Mouse (Mus musculus): ENCODE data around the gene Mdc1. TPM values are rescaled to one million over a fixed set of nuclear protein-coding genes. Genes with fewer than 3 reads are reported as not detected.

The Mdc1 gene
- polyA plus RNA-seq, 1 experiment from 2014 or later, result 2.7 TPM

- no peaks in the 10 kb centered on the region for H3K9me3 ChIP-seq (ENCODE audit: control insufficient read depth)
- no peaks in the 10 kb centered on the region for H3K27me3 ChIP-seq (replicated peaks; ENCODE audit: control insufficient read depth, insufficient read depth, low read length)
- no peak for TF ChIP-seq CTCF (IDR thresholded peaks at IDR 0.05; ENCODE audit: low read depth)
- H3K36me3 ChIP-seq (ENCODE audit: control insufficient read depth, insufficient read depth), result no peaks in the 10 kb centered on the region
- H3K27ac ChIP-seq (ENCODE audit: low read depth, low read length), result no peak overlapping the region
- WGBS, result 44% methylated on average over 6 of the region's 6 CpGs
- no peak for ATAC-seq
- no peaks in the 10 kb centered on the region for H3K4me1 ChIP-seq (replicated peaks; ENCODE audit: control insufficient read depth, insufficient read depth, low read length)
- H3K4me3 ChIP-seq (ENCODE audit: low read depth, low read length), result no peak overlapping the region
- H3K9ac ChIP-seq (ENCODE audit: low read depth, low read length), result no peak overlapping the region
- no peak overlapping the region for H3K4me2 ChIP-seq (replicated peaks; ENCODE audit: low read depth)
Observed at GRCm38 (mm10) chr17:35803020-35803419, 38.3 kb upstream of the Mdc1 start.

DNA sequence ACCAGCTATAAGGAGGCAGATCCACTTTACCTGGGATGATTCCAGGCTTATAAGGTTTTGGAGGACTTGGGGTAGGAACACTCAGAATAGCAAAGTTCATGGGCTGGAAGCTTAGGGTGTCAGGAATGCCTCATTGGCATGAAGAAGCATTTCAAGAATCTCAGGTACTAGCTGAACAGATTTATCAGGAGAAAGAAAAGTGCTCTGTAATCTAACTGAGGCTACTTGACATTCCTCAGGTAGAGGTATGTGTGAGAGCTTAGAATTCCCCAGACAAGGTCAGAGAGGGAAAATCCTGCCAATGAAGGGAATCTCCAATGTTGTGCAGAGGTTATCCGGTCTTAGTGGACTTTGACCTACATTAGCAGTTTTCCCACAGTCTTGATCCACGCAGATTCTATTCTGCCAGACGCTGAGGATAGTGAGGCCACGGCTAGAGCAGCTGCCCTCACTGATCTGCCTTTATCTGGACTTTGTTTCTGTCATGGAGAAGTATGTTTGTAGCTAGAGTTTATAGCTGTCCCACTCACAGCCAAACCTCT, 37.4 kb upstream of the Mdc1 start:
- Histone ChIP-seq H3K4me1 (replicated peaks; ENCODE audit: control insufficient read depth, insufficient read depth, low read length) (no peaks in the 10 kb centered on the region), H3K36me3 (ENCODE audit: control insufficient read depth, insufficient read depth) (no peaks in the 10 kb centered on the region), H3K4me3 (ENCODE audit: low read depth, low read length) (no peak overlapping the region), H3K27ac (ENCODE audit: low read depth, low read length) (no peak overlapping the region), H3K27me3 (replicated peaks; ENCODE audit: control insufficient read depth, insufficient read depth, low read length) (no peaks in the 10 kb centered on the region), H3K9me3 (ENCODE audit: control insufficient read depth) (no peaks in the 10 kb centered on the region), H3K9ac (ENCODE audit: low read depth, low read length) (no peak overlapping the region), H3K4me2 (replicated peaks; ENCODE audit: low read depth) (no peak overlapping the region)
- 21% methylated on average over 4 of the region's 4 CpGs for WGBS
- TF ChIP-seq CTCF (IDR thresholded peaks at IDR 0.05; ENCODE audit: low read depth), result no peak
- ATAC-seq, result peak; percentile 47; the same call in 1 of the 2 replicates

GRCm38 (mm10) chr17:35808073-35808472, 33.2 kb upstream of the Mdc1 start:
- H3K27ac ChIP-seq (ENCODE audit: low read depth, low read length), result no peak overlapping the region
- no peaks in the 10 kb centered on the region for H3K9me3 ChIP-seq (ENCODE audit: control insufficient read depth)
- H3K4me3 ChIP-seq (ENCODE audit: low read depth, low read length), result no peak overlapping the region
- WGBS, result 46% methylated on average over 9 of the region's 9 CpGs
- H3K27me3 ChIP-seq (replicated peaks; ENCODE audit: control insufficient read depth, insufficient read depth, low read length), result no peaks in the 10 kb centered on the region
- ATAC-seq, result no peak
- H3K4me1 ChIP-seq (replicated peaks; ENCODE audit: control insufficient read depth, insufficient read depth, low read length), result no peaks in the 10 kb centered on the region
- no peak overlapping the region for H3K4me2 ChIP-seq (replicated peaks; ENCODE audit: low read depth)
- no peak for TF ChIP-seq CTCF (IDR thresholded peaks at IDR 0.05; ENCODE audit: low read depth)
- no peak overlapping the region for H3K9ac ChIP-seq (ENCODE audit: low read depth, low read length)
- H3K36me3 ChIP-seq (ENCODE audit: control insufficient read depth, insufficient read depth), result no peaks in the 10 kb centered on the region

- Histone ChIP-seq H3K9ac (ENCODE audit: low read depth, low read length) (no peak overlapping the region), H3K4me2 (replicated peaks; ENCODE audit: low read depth) (no peak overlapping the region), H3K36me3 (ENCODE audit: control insufficient read depth, insufficient read depth) (no peaks in the 10 kb centered on the region), H3K4me1 (replicated peaks; ENCODE audit: control insufficient read depth, insufficient read depth, low read length) (peaks cover 6% of the 10 kb centered on the region; the same call in 1 of the 2 replicates), H3K27ac (ENCODE audit: low read depth, low read length) (no peak overlapping the region), H3K4me3 (ENCODE audit: low read depth, low read length) (no peak overlapping the region), H3K9me3 (ENCODE audit: control insufficient read depth) (no peaks in the 10 kb centered on the region), H3K27me3 (replicated peaks; ENCODE audit: control insufficient read depth, insufficient read depth, low read length) (no peaks in the 10 kb centered on the region)
- no peak for ATAC-seq
- 91% methylated on average over 11 of the region's 11 CpGs for WGBS
- TF ChIP-seq CTCF (IDR thresholded peaks at IDR 0.05; ENCODE audit: low read depth), result no peak
Observed at GRCm38 (mm10) chr17:35809395-35809794, 31.9 kb upstream of the Mdc1 start.

- Histone ChIP-seq H3K27me3 (replicated peaks; ENCODE audit: control insufficient read depth, insufficient read depth, low read length) (no peaks in the 10 kb centered on the region), H3K4me1 (replicated peaks; ENCODE audit: control insufficient read depth, insufficient read depth, low read length) (peaks cover 9% of the 10 kb centered on the region; the same call in 1 of the 2 replicates), H3K4me2 (replicated peaks; ENCODE audit: low read depth) (no peak overlapping the region), H3K36me3 (ENCODE audit: control insufficient read depth, insufficient read depth) (no peaks in the 10 kb centered on the region), H3K9me3 (ENCODE audit: control insufficient read depth) (no peaks in the 10 kb centered on the region), H3K27ac (ENCODE audit: low read depth, low read length) (no peak overlapping the region), H3K4me3 (ENCODE audit: low read depth, low read length) (no peak overlapping the region), H3K9ac (ENCODE audit: low read depth, low read length) (no peak overlapping the region)
- ATAC-seq, result no peak
- no peak for TF ChIP-seq CTCF (IDR thresholded peaks at IDR 0.05; ENCODE audit: low read depth)
- 77% methylated on average over 5 of the region's 5 CpGs for WGBS
Observed at GRCm38 (mm10) chr17:35810900-35811648, 30.2 kb upstream of the Mdc1 start.

DNA sequence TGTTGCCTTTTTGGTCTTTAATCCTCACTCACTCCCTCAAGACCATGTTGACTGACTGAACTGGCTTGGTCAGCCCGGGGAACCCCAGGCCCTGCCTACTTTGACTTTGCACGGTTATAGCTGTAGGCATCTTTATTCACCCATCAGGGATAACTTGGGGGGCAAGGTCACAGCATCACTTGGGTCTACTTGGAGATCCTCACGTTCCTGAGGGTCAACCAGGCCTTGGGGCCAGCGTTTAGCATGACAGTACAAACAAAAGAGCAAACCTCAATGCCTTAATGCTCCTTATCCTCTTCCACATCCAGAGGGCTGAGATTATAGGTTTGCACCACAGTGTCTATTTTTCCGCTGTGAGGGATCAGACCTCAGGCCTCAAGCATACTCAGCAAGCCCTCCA, 29.0 kb upstream of the Mdc1 start:
- no peak overlapping the region for H3K4me3 ChIP-seq (ENCODE audit: low read depth, low read length)
- H3K9me3 ChIP-seq (ENCODE audit: control insufficient read depth), result no peaks in the 10 kb centered on the region
- no peaks in the 10 kb centered on the region for H3K36me3 ChIP-seq (ENCODE audit: control insufficient read depth, insufficient read depth)
- no peak for ATAC-seq
- H3K27ac ChIP-seq (ENCODE audit: low read depth, low read length), result peak overlapping the region; percentile 70; the same call in 1 of the 2 replicates
- H3K4me2 ChIP-seq (replicated peaks; ENCODE audit: low read depth), result no peak overlapping the region
- H3K4me1 ChIP-seq (replicated peaks; ENCODE audit: control insufficient read depth, insufficient read depth, low read length), result peaks cover 9% of the 10 kb centered on the region
- no peak for TF ChIP-seq CTCF (IDR thresholded peaks at IDR 0.05; ENCODE audit: low read depth)
- 82% methylated on average over 5 of the region's 5 CpGs for WGBS
- no peak overlapping the region for H3K9ac ChIP-seq (ENCODE audit: low read depth, low read length)
- H3K27me3 ChIP-seq (replicated peaks; ENCODE audit: control insufficient read depth, insufficient read depth, low read length), result no peaks in the 10 kb centered on the region

Measured in intestine, postnatal 0 days (tissue).